Mouse (Mus musculus) fat pad, adult 2 months (tissue): ENCODE results near the gene Fam205c.
"Not testable (repeated sequence)": the region's sequence is repeated elsewhere in the genome, so short reads cannot be mapped to it uniquely, and the experiment has no call there.

Experiments
- DNase-seq: peaks from one replicate; pipeline ENCODE4 v3.0.0-alpha.2; 2011; ENCODE audit warnings: low read depth, low spot score; ENCODE audit errors: extremely low read depth

Gene Fam205c

DNA sequence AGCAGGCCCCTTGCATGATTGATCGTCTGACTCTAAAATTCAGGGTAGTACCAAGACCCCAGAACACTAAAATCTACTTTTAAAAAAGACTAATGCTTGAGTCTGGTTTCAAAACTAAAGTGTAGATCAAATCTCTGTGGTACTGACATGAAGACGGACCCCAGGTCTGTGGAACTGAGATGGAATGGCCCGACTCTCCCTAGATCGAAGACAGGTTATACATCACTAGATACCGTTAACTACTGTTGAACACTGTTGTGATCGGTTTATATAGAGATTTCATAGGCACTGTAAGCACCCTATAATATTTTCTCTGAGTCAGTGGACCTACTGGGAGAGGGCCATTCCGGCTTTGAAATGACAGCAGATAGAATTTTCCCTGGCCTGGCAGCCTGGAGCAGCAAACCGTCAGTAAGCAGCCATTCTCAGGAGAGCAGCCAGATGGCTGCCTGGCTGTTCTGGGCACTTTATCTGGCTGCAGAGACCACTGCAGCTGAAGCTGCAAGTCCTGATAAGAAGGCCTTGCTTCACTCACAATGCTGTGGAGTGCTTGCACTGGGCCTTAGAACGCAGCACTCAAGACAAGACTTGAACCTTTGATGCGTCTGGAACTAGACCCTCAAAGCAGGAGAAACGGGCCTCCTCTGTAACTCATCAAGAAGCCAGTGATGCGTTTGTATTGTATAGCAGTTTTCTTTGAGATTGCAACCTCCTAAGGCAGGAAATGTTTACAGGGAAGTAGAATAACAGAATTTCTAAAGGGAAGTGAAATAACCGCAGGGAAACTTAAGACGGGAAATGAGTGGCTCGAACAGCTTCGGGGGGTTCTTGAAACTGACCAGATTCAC lies 6.0 kb upstream of the Fam205c start:
- DNase-seq, result no peak

DNA sequence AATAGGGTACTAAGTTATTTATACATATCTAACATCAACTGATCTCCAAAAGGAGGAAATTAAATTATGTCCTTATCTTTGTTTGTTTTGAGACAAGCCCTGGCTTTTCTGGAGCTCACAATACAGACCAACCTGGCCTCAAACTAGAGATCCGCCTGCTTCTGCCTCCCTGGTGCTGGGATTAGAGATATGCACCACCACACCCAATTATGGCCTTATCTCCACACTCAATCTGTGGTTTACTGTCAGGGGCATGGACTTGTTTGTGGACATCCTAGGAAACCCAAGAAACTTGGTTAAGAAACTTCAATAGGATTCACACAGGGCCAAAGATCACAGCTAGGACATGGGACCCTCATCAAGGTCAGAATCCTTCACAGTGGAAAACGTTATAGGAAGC lies 3.6 kb upstream of the Fam205c start:
- DNase-seq, result no peak

DNA sequence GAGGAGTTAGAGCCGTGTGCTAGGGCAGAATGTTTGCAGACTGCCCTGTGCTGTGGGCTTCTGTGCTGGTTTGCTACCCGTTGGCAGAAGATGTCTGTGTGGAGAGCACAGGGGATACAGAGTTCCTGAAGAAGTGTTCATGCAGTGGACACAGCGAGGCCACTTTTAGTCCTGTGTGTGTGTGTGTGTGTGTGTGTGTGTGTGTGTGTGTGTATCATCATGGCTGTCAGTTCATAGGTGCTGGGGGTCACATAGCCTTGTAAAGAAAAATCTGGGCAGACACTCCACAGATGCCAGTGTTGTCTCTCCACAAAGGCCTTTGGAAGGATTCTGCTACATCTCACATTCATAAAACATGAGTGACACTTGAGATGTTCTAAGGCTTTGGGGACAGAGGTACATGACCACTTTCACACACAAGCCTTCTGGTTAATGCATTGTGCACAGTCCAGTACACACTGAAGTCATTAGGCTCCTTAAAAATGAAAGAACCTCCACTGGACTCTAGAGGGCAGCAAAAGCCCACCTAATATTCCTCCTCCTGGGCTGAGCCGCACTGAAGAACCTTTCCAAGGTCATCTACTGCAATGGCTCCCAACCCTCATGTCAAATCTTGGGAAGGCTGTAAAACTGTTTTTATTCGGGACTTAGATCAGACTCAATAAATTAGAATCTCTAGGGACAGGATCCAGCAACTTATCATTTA lies 2.7 kb upstream of the Fam205c start:
- no peak for DNase-seq

DNA sequence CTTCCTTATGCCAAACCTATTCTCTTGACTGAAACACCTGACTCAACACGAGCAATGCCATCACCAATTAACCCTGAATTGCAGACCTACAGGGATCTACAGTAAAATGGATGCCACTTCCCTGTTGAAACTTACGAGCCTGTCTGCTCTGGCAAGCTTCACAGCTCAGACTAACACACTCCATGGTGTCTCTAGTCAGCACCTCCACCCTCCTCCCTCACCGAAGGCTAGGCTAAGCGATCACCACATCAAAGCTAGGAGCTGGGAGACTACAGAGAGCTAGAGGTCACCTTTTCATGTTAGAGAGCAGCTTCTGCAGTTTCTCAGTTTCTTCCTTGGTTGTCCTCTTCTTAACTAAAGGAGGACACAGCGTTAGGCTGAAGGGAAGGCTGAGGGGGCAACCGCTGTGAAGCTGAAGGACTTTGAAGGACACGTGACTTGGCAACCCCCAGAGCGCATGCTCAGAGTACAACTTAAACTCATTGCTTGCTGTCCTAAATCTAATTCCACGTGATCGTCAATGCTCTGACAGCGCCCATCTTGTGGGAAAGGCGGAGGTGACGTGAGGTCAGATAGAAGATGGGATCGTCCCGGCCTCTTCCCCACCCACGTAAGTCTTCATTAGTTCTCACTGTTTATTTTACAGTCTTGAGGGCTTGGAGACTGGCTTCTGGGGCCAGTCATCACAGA lies 1.1 kb downstream of the Fam205c start:
- no peak for DNase-seq

DNA sequence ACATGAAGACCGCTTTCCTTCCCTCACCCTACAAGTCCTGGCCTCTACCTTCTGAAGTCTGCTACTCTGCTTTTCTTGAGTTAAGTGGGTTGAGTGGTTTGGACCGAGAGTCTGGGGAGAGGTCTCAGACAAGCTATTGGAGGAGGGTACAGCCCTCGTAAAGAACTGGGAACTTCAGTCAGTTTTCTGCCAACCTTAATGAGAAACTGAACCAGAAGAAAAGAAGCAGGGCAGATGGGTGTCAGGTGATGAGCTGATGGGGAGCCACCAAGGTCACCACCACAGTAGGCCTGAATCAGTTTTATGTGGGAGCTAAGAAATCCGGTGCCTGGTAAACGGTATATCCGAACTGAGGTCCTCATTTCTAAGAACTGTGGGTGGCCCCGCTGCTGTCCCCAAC lies 1.9 kb downstream of the Fam205c start:
- no peak for DNase-seq

DNA sequence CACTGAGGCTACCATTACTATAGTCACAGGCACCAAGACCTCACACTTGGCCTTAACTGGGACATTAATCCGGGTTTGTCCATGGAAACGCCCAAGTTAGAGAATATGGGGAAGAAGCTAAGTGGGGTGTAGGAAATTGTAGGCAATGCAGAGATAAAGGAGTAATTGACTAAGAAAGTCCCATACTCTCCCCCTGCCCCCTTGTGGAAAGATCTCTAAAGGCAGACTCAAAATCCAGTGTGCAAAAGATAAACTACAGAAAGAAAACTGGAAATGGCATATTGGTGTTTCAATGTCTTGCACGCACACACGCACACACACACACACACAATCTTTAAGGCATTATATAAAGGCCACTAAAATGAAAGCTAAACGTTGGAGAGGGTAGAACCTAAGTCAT lies 3.3 kb downstream of the Fam205c start:
- no peak for DNase-seq

DNA sequence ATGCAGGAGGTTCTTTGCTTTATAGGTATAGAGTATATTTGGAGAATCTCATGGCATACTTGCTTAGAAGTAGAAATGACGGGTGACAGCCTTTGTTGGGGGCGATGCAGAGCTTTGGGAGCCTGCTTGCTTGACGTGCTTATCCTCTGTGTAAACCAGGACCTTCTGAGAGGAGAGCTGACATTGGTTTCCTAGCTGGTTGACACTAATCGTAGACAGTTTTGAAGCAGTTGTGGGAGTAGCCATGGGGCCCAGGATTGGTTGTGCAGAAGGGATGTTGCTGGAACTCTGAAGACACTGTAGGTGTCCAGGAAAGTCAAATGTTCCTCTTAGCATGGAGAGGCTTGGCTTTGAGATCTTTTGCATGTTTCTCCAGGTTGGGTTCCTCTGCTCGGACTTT lies 5.8 kb downstream of the Fam205c start:
- DNase-seq, result no peak

DNA sequence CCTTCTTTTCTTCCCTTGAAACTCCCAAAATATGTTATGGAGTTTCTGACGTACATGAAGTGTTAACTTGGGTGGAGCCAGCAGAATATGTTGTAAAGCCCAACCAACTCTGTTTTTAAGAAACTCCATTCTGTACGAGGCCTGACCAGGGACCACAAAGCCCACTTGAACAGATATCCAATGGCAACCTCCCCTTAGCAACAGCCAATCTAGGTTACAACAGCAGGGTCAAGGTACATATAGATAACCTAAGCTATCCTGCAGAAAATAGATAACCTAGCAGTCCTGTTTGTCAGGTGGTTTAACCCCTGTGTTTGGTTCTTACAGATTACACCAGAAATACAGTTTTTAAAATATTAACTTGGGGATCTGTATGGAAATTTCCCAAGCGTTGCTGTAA lies 6.6 kb downstream of the Fam205c start:
- DNase-seq, result no peak

DNA sequence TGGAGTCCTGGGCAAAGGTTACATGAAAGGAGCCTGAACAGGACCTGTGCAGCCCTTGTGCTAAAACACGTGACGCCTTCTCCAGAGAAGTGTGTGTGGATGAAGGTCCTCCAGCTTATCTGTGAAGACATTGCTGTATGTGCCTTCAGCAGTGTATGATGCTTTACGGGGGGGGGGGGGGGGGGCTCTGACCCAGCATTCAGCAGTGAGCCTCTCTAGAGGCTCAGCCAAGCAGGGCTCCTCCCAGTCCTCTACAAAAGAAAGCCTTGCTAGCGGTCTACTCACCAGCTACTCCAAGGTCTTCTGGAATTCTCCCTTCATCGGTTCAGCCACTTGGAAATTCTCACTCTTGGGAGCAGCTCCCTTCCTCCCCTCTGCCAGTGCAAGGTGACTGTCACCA lies 10.5 kb downstream of the Fam205c start:
- not testable (repeated sequence) for DNase-seq

DNA sequence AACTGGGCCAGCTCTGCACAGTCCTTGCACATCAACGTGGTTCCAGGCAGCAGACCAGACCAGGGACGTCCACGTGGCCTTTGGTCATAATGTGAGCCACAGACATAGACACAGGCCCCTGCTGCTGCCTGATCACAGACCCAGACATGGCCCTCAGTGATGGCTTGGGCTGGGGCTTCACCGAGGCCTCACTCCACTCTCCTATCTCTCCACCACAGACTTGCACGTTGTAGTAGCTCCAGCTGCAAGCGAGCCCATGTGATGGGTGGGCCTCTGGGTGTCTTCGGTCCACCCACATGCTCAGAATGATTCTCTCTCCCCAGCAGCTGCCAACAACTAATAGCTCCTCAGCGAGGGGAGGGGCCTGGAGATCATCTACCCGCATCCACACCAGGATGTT lies 13.6 kb downstream of the Fam205c start:
- not testable (repeated sequence) for DNase-seq

DNA sequence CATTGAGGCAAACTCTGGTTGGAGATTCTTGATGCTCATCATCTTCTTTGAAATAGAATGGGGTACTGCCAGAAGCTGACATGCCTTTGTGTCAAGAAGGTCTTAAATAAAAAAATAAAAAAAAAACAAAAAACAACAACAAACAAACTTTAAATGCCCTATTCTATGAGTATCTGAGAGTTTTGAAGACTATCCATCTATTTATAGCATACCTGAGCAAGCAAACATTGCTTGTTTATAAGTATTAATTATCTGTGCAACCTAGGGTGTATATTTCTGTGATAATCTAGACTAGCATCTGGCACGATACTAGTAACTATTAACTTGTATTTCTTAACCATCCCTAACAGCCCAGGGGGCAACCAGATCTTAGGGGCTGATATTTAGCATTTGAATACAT lies 17.4 kb downstream of the Fam205c start, which contains the start of gene Gm12394:
Gene Gm12394, minus strand, starts transcription at position 101 of the 400 bp plus-strand sequence.
- DNase-seq, result not testable (repeated sequence)

DNA sequence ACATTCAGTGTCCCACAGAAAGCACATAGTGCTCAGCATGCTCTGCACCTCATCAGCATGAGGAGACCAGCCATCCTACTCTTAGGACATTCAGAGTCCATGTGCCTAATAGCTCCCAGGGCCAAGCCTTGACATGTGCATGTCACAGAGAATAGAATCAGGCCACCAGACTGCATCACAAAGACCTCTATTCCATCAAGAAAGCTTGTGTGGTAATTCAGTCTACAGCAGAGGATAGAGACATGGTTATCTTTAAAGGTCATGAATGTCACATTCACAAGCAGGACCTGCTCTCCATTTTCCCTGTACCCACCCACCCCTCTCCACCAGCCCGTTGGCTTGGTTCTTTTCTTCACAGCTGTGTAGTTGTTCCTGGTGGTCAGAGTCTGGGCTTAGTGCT lies 20.2 kb downstream of the Fam205c start, which contains the start of gene Fam205a1:
Gene Fam205a1, minus strand, starts transcription at position 101 of the 400 bp plus-strand sequence.
- not testable (repeated sequence) for DNase-seq
